Mouse (Mus musculus) ES-E14 (cell line): ENCODE measurements around the gene Smoc1. TPM values are rescaled to one million over a fixed set of nuclear protein-coding genes. Genes with fewer than 3 reads are reported as not detected.

Experiments used
- DNase-seq: peaks from one replicate; pipeline ENCODE4 v3.0.0-alpha.2; 2013; ENCODE audit warnings: low read depth, low spot score
- H3K27ac ChIP-seq: 2 replicates; pipeline ENCODE4 v1.5.1; 2012; ENCODE audit warnings: low read depth, mild to moderate bottlenecking, low read length, moderate library complexity, mixed read lengths; ENCODE audit not compliant: poor library complexity, insufficient read depth, severe bottlenecking
- H3K36me3 ChIP-seq: 2 replicates; pipeline ENCODE4 v1.6.1; 2012; ENCODE audit warnings: mild to moderate bottlenecking, low read length, moderate library complexity, mixed read lengths; ENCODE audit not compliant: control insufficient read depth, poor library complexity, insufficient read depth, severe bottlenecking
- H3K4me1 ChIP-seq, 2 experiments: fragments of 150-350 bp in 1 of 2; sonication (generic) in 1 of 2; 2 replicates each; pipeline ENCODE4 v1.6.1; 2012; ENCODE audit warnings: low read length in 2 of 2, mild to moderate bottlenecking in 1 of 2, mixed read lengths in 1 of 2; ENCODE audit not compliant: control insufficient read depth in 2 of 2, insufficient read depth in 2 of 2, poor library complexity in 1 of 2
- H3K4me3 ChIP-seq, 2 experiments: fragments of 150-350 bp in 1 of 2; sonication (generic) in 1 of 2; 2 replicates each; pipeline ENCODE4 v1.5.1; 2012; ENCODE audit warnings: low read length in 2 of 2, low read depth in 1 of 2, mild to moderate bottlenecking in 1 of 2, mixed read lengths in 1 of 2; ENCODE audit not compliant: insufficient read depth in 1 of 2, poor library complexity in 1 of 2, severe bottlenecking in 1 of 2
- H3K9ac ChIP-seq: 2 replicates; pipeline ENCODE4 v1.6.1; 2012; ENCODE audit warnings: low read depth, mild to moderate bottlenecking, low read length, mixed read lengths; ENCODE audit not compliant: poor library complexity, insufficient read depth, severe bottlenecking
- H3K9me3 ChIP-seq: fragments of 150-350 bp; sonication (generic); 2 replicates; pipeline ENCODE4 v1.6.1; 2012; ENCODE audit warnings: low read depth, mild to moderate bottlenecking, low read length; ENCODE audit not compliant: control insufficient read depth, insufficient read depth
- CHD2 ChIP-seq: IDR thresholded peaks from 2 replicates; pipeline ENCODE4 v1.6.1; 2014; ENCODE audit warnings: mild to moderate bottlenecking, low read depth, low read length, inconsistent platforms
- HCFC1 ChIP-seq: IDR thresholded peaks from 2 replicates; pipeline ENCODE4 v1.6.1; 2012; ENCODE audit warnings: low read length, inconsistent platforms, borderline replicate concordance; ENCODE audit not compliant: insufficient read depth
- MAFK ChIP-seq: IDR thresholded peaks from 2 replicates; pipeline ENCODE4 v1.6.1; 2014; ENCODE audit warnings: mild to moderate bottlenecking, low read depth, low read length, inconsistent platforms; ENCODE audit not compliant: insufficient read depth
- ZC3H11A ChIP-seq: IDR thresholded peaks from 2 replicates; pipeline ENCODE4 v1.6.1; 2012; ENCODE audit warnings: low read depth, mild to moderate bottlenecking, inconsistent platforms, low read length, borderline replicate concordance
- ZNF384 ChIP-seq: IDR thresholded peaks from 2 replicates; pipeline ENCODE4 v1.6.1; 2012; ENCODE audit warnings: low read depth, low read length, inconsistent platforms
- in situ Hi-C, 2 experiments: fragments of 600-800 bp; cut with MboI; formaldehyde crosslinking; loops; one replicate each; pipeline ENCODE4 v1.15.1; 2025; ENCODE audit warnings: low sequenced_read_pairs in 2 of 2, inconsistent platforms in 1 of 2; ENCODE audit not compliant: unreplicated experiment in 2 of 2
- total RNA-seq: library from RNA; depleted of rRNA; stranded (reverse); fragments of 300-350 nt; gene quantifications from 2 replicates; pipeline ENCODE4 v1.2.3, GENCODE M21; 2012; rRNA removed

The Smoc1 gene
- 15.3 and 34.6 TPM in 2 replicates for total RNA-seq

DNA sequence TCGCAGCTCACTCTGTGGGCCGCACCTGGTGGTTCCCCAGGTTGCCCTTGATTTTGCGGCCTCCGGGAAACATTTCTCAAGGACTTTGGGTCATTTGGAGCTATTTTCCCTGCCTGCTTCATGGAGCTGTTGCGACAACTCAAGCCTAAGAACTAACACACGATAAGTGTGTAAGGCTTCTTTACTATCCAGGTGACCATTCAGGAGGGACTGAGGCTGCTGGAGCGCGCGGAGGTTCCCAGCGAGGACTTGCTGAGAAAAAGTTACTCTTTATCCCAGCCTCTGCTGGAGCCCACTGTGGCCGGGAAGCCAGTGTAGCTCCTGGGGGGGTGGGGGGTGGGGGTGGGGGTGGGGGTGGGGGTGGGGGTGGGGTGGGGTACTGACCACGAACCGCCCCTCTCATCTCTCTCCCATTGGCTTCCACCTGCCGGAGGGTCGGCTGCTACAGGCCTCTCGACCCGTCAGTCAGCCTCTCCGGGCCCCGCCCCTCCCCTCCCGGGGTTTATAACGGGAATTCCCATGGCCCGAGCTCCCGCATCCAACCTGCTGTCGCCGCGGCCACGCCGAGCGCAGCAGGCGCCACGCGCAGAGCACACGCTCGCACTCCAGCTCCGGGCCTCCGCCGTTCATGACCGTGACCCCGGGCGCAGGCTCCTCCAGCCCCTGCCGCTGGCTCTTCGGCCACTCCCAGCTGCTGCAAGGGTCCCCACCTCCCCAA, at the start of gene Smoc1:
Gene Smoc1, plus strand, starts transcription at position 532 of the 718 bp plus-strand sequence.
- peaks cover 0 to 7% of the 10 kb centered on the region in 2 experiments; a peak in 2 of 4 replicates for H3K4me1 ChIP-seq
- H3K9ac ChIP-seq, result peak within 1 kb of the TSS; percentile 82
- peak; percentile 80 for DNase-seq
- H3K27ac ChIP-seq, result no peak within 1 kb of the TSS
- H3K9me3 ChIP-seq, result no peaks in the 10 kb centered on the region
- in situ Hi-C loops, result no loop called here
- TF ChIP-seq HCFC1, result no peak
- peak; percentile 81 for TF ChIP-seq CHD2
- H3K36me3 ChIP-seq, result no peaks in the 10 kb centered on the region
- H3K4me3 ChIP-seq, result peak within 1 kb of the TSS; percentile 85 to 96

DNA sequence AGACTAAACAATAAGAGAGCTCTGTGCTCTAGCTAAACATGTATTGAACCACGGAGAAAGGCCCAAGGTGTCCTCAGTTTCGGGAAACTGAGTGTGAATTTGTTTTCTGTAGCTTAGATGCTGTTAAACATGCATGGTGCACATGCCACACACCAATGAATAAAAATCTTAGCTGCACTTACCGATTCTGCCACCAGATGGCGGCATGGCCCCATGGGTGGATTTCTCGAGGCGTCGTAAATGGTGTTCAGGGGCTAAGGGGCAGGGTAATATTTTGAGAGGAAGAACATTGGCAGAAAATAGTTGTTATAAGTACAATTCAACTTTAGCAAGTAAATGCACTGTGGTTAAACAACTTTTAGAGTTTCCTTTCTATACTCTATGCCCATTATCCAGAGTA, 44.3 kb upstream of the Smoc1 start:
- DNase-seq, result peak; percentile 68
- H3K9me3 ChIP-seq, result no peaks in the 10 kb centered on the region
- H3K36me3 ChIP-seq, result no peaks in the 10 kb centered on the region
- in situ Hi-C loops, result loop anchor here (10.0 to 25.0 kb wide), 3 partner anchors 202 to 422 kb away; partner anchors contain the start of gene Gm4787 (in 1 of the 2)
- no peak overlapping the region for H3K4me3 ChIP-seq
- H3K9ac ChIP-seq, result no peak overlapping the region
- no peaks in the 10 kb centered on the region for H3K4me1 ChIP-seq
- no peak overlapping the region for H3K27ac ChIP-seq
- TF ChIP-seq ZC3H11A (peak; percentile 99), HCFC1 (no peak)

DNA sequence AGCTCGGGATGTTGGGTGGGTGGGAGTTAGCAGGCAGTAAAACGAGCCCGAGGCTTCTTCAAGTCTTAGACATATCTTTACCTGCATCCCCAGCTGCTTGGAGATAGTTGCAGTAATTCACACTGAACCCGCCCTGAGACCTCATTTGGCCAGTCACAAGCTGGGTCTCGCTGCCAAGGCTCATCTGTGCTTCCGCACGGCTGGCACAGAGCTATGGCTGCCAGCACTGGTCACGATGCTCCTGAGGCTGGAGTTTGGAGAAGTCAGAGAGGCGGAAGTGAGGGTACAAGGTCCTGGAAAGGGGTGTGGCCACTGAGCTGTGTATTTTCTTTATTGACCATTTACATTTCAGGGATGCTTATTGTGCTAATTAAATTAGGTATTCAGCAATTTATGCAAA, 42.9 kb upstream of the Smoc1 start:
- DNase-seq, result no peak
- Histone ChIP-seq H3K9ac (no peak overlapping the region), H3K27ac (no peak overlapping the region), H3K4me3 (no peak overlapping the region), H3K9me3 (no peaks in the 10 kb centered on the region), H3K36me3 (no peaks in the 10 kb centered on the region), H3K4me1 (peaks cover 0 to 4% of the 10 kb centered on the region in 2 experiments; a peak in 1 of 4 replicates)
- TF ChIP-seq ZC3H11A (no peak), CHD2 (no peak), MAFK (no peak), ZNF384 (no peak), HCFC1 (no peak)
- in situ Hi-C loops, result loop anchor here (10.0 to 25.0 kb wide), 3 partner anchors 201 to 421 kb away; partner anchors contain the start of gene Gm4787 (in 1 of the 2)

DNA sequence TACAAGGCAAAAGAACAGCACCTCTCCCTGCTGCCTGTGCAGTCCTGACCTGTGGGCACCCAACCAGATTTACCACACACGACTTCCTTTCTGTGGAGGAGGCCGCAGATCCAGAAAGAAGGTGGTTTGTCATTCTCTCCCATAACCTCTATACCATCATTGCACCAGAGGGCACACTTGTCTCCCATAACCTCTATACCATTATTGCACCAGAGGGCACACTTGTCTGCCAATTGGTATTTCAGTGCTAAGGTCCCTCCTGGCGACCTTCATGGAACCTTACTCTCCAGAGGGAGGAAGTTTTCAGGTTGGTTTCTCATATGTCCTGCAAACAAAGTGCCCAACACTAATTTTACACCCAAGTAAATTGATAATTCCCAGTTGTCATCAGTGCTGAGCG, 40.0 kb upstream of the Smoc1 start:
- H3K36me3 ChIP-seq, result no peaks in the 10 kb centered on the region
- TF ChIP-seq HCFC1 (no peak), ZNF384 (no peak), ZC3H11A (no peak), CHD2 (no peak), MAFK (no peak)
- H3K4me3 ChIP-seq, result no peak overlapping the region
- no peak overlapping the region for H3K27ac ChIP-seq
- no peak for DNase-seq
- no peak overlapping the region for H3K9ac ChIP-seq
- in situ Hi-C loops, result loop anchor here (10.0 to 25.0 kb wide), 3 partner anchors 198 to 418 kb away; partner anchors contain the start of gene Gm4787 (in 1 of the 2)
- H3K9me3 ChIP-seq, result no peaks in the 10 kb centered on the region
- peaks cover 0 to 4% of the 10 kb centered on the region in 2 experiments; a peak in 1 of 4 replicates for H3K4me1 ChIP-seq
